Mouse (Mus musculus) common myeloid progenitor, adult 5-6 weeks (primary cell): ENCODE measurements around the gene Ntm. TPM values are rescaled to one million over a fixed set of nuclear protein-coding genes. Genes with fewer than 3 reads are reported as not detected.

Experiments
- ATAC-seq: replicated peaks from 2 replicates; pipeline ENCODE4 v1.8.0; 2016; ENCODE audit warnings: low read depth, mild to moderate bottlenecking, moderate TSS enrichment, inconsistent platforms; ENCODE audit not compliant: poor library complexity, severe bottlenecking
- total RNA-seq: library from RNA; stranded (forward); fragments of 200-1000, 187-1606 nt; gene quantifications from 2 replicates; pipeline ENCODE4 v1.2.3, GENCODE M21; 2017

Gene Ntm
- total RNA-seq, 1 experiment from 2014 or later = not detected

GRCm38 (mm10) chr9:29220493-29220892 lies 742.4 kb downstream of the Ntm start:
- no peak for ATAC-seq

GRCm38 (mm10) chr9:29217951-29218350 lies 745.0 kb downstream of the Ntm start:
- no peak for ATAC-seq

- ATAC-seq = no peak
These were observed 746.4 kb downstream of the Ntm start for GRCm38 (mm10) chr9:29216528-29216927.

GRCm38 (mm10) chr9:29215796-29216195 lies 747.1 kb downstream of the Ntm start:
- no peak for ATAC-seq

- no peak for ATAC-seq
These were observed 747.7 kb downstream of the Ntm start for GRCm38 (mm10) chr9:29215241-29215640.

- no peak for ATAC-seq
These were observed 753.7 kb downstream of the Ntm start for GRCm38 (mm10) chr9:29209243-29209642.

- no peak for ATAC-seq
These were observed 754.8 kb downstream of the Ntm start for GRCm38 (mm10) chr9:29208142-29208541.

GRCm38 (mm10) chr9:29205680-29206079 lies 757.3 kb downstream of the Ntm start:
- ATAC-seq = no peak

GRCm38 (mm10) chr9:29202196-29202595 lies 760.7 kb downstream of the Ntm start:
- no peak for ATAC-seq

GRCm38 (mm10) chr9:29201163-29202053 lies 761.5 kb downstream of the Ntm start:
- ATAC-seq = no peak

GRCm38 (mm10) chr9:29197046-29197445 lies 765.9 kb downstream of the Ntm start:
- no peak for ATAC-seq

GRCm38 (mm10) chr9:29194265-29194664 lies 768.7 kb downstream of the Ntm start:
- ATAC-seq = no peak

- ATAC-seq = no peak
These were observed 779.9 kb downstream of the Ntm start for GRCm38 (mm10) chr9:29183011-29183410.

- ATAC-seq = no peak
These were observed 781.3 kb downstream of the Ntm start for GRCm38 (mm10) chr9:29181661-29182060.

- no peak for ATAC-seq
These were observed 797.2 kb downstream of the Ntm start for GRCm38 (mm10) chr9:29165731-29166130.

GRCm38 (mm10) chr9:29161059-29161642 lies 801.8 kb downstream of the Ntm start:
- ATAC-seq = no peak

- ATAC-seq = no peak
These were observed 817.0 kb downstream of the Ntm start for GRCm38 (mm10) chr9:29145901-29146300.

GRCm38 (mm10) chr9:29136039-29136438 lies 826.9 kb downstream of the Ntm start:
- ATAC-seq = no peak

- ATAC-seq = no peak
These were observed 832.1 kb downstream of the Ntm start for GRCm38 (mm10) chr9:29130717-29131292.

GRCm38 (mm10) chr9:29130316-29130715 lies 832.6 kb downstream of the Ntm start:
- ATAC-seq = no peak

GRCm38 (mm10) chr9:29128416-29128815 lies 834.5 kb downstream of the Ntm start:
- no peak for ATAC-seq
